8 mouse cellular contexts compared by ENCODE assay signal in genomic region chrX:169984331-169984730, GRCm38 (mm10). TPM values are rescaled to one million over a fixed set of nuclear protein-coding genes. Genes with fewer than 3 reads are reported as not detected.
DNase-seq lines count a peak whose midpoint lies in the region; ATAC-seq and TF ChIP-seq lines count a peak whose summit lies in the region.
"Not testable (repeated sequence)": the region's sequence is repeated elsewhere in the genome, so short reads cannot be mapped to it uniquely, and the experiment has no call there.

No protein-coding gene starts in this region.

- not testable (repeated sequence) for H3K4me1 ChIP-seq in kidney, postnatal 0 days (replicated peaks; ENCODE audit: insufficient read depth, low read length); lung, embryonic 14.5 days (ENCODE audit: insufficient read depth)

- H3K9me3 ChIP-seq in kidney, postnatal 0 days (replicated peaks; ENCODE audit: low read length), result peaks cover 16% of the 10 kb centered on the region; the same call in 1 of the 2 replicates
- H3K9me3 ChIP-seq in lung, embryonic 14.5 days (ENCODE audit: low read depth, low read length), result peaks cover 47% of the 10 kb centered on the region

- peaks cover 17% of the 10 kb centered on the region; the same call in 1 of the 2 replicates for H3K27me3 ChIP-seq in kidney, postnatal 0 days (ENCODE audit: insufficient read depth, low read length)
- not testable (repeated sequence) for H3K27me3 ChIP-seq in lung, embryonic 14.5 days (ENCODE audit: insufficient read depth, low read length)

- ATAC-seq in kidney, postnatal 0 days (replicated peaks; ENCODE audit: low FRiP score, low read depth); lung, embryonic 14.5 days (ENCODE audit: insufficient read depth): not testable (repeated sequence)

- not testable (repeated sequence) for H3K9ac ChIP-seq in kidney, postnatal 0 days (ENCODE audit: low read depth, low read length); lung, embryonic 14.5 days

- not testable (repeated sequence) for H3K27ac ChIP-seq in kidney, postnatal 0 days; lung, embryonic 14.5 days (ENCODE audit: low read depth)

- WGBS in kidney, postnatal 0 days, result 70% methylated on average over 7 of the region's 7 CpGs
- WGBS in lung, embryonic 14.5 days, result 81% methylated on average over 7 of the region's 7 CpGs

- not testable (repeated sequence) for H3K4me2 ChIP-seq in kidney, postnatal 0 days (ENCODE audit: low read length); lung, embryonic 14.5 days

- H3K4me3 ChIP-seq in kidney, postnatal 0 days (replicated peaks; ENCODE audit: low read depth, low read length); lung, embryonic 14.5 days (ENCODE audit: low read depth, low read length): not testable (repeated sequence)

- peak; percentile 21 for DNase-seq in CD4-positive helper T cell, adult 2 months (ENCODE audit: low read depth, low spot score)
- peak; percentile 5 to 34 for DNase-seq in adrenal gland, adult (ENCODE audit: inconsistent age in 2 of 2, low spot score in 1 of 2)
- DNase-seq in c-Kit-positive CD71-positive TER-119-negative erythroid progenitor cells, embryonic 14.5 days (ENCODE audit: low read depth), result peak; percentile 4
- DNase-seq in embryo, embryonic 11.5 days (ENCODE audit: low read depth, low spot score), result peak; percentile 8
- peak; percentile 92 for DNase-seq in heart, adult 11 months
- DNase-seq in kidney, postnatal 0 days (ENCODE audit: low spot score), result peak; percentile 18
- peak; percentile 3 for DNase-seq in lung, embryonic 14.5 days
- DNase-seq in spleen, postnatal 4 days (ENCODE audit: low spot score in 2 of 2), result peak; percentile 13 to 51

- peaks cover 14% of the 10 kb centered on the region for H3K36me3 ChIP-seq in kidney, postnatal 0 days (ENCODE audit: insufficient read depth, low read length)
- peaks cover 84% of the 10 kb centered on the region for H3K36me3 ChIP-seq in lung, embryonic 14.5 days (ENCODE audit: insufficient read depth)

- TF ChIP-seq CTCF in kidney, postnatal 0 days (IDR thresholded peaks at IDR 0.05; ENCODE audit: low read depth); lung, embryonic 14.5 days (IDR thresholded peaks at IDR 0.05; ENCODE audit: low read depth): not testable (repeated sequence)

RNA-seq across cellular contexts. Expression of gene Gm21887, which starts 25.1 kb away (rescaled TPM):
- polyA plus RNA-seq in kidney, postnatal 0 days (2015; fragmentation: Nextera tagmentation; extraction: Ambion mirVana), result 41.1 and 106 TPM in 2 replicates
- polyA plus RNA-seq in lung, embryonic 14.5 days (2014; fragmentation: Nextera tagmentation; extraction: Ambion mirVana), result 252 and 439 TPM in 2 replicates

Comparison
In these comparisons a context has a peak if more than half of its experiments do, and no peak if none do; other contexts are left out.
1. DNase-seq: peak in every context shown above with its lines; median percentile 92 in heart, adult 11 months; 32 in spleen, postnatal 4 days; 21 in CD4-positive helper T cell, adult 2 months; 20 in adrenal gland, adult; 18 in kidney, postnatal 0 days; 8 in embryo, embryonic 11.5 days; 4 in c-Kit-positive CD71-positive TER-119-negative erythroid progenitor cells, embryonic 14.5 days; 3 in lung, embryonic 14.5 days.